Mouse (Mus musculus) skeletal muscle tissue, adult 2 months (tissue): ENCODE measurements at regions not wholly inside any gene's neighbourhood (a gene's known extent, or its start where the extent isn't known, plus 50 kb on each side); places are given as distances from the start of the nearest gene placed in this dataset.

Experiments
- DNase-seq: peaks from one replicate; pipeline ENCODE4 v3.0.0-alpha.2; 2012; ENCODE audit warnings: low read depth, low spot score

- DNase-seq, result no peak
These were observed 416.6 kb downstream of the Adra2a start for GRCm38 (mm10) chr19:54460426-54461170.

GRCm38 (mm10) chr19:54462480-54462879 lies 418.5 kb downstream of the Adra2a start:
- DNase-seq, result no peak

GRCm38 (mm10) chr19:54470034-54470433 lies 426.1 kb downstream of the Adra2a start:
- no peak for DNase-seq

GRCm38 (mm10) chr19:54498066-54498465 lies 454.1 kb downstream of the Adra2a start:
- DNase-seq, result no peak

- no peak for DNase-seq
These were observed 489.9 kb downstream of the Adra2a start for GRCm38 (mm10) chr19:54533858-54534257.

- no peak for DNase-seq
These were observed 511.4 kb downstream of the Adra2a start for GRCm38 (mm10) chr19:54555351-54555750.

GRCm38 (mm10) chr19:54557984-54558383 lies 514.0 kb downstream of the Adra2a start:
- no peak for DNase-seq

GRCm38 (mm10) chr19:54583574-54583973 lies 539.6 kb downstream of the Adra2a start:
- DNase-seq, result no peak

GRCm38 (mm10) chr19:54584687-54585237 lies 540.8 kb downstream of the Adra2a start:
- no peak for DNase-seq

- no peak for DNase-seq
These were observed 541.4 kb downstream of the Adra2a start for GRCm38 (mm10) chr19:54585326-54585725.

- DNase-seq, result no peak
These were observed 523.7 kb downstream of the Gpam start for GRCm38 (mm10) chr19:54603345-54603744.

- no peak for DNase-seq
These were observed 521.7 kb downstream of the Gpam start for GRCm38 (mm10) chr19:54605346-54605745.

- no peak for DNase-seq
These were observed 510.1 kb downstream of the Gpam start for GRCm38 (mm10) chr19:54616924-54617323.
